Mouse (Mus musculus) hindbrain, embryonic 15.5 days (tissue): ENCODE measurements around the gene Tmem131l. TPM values are rescaled to one million over a fixed set of nuclear protein-coding genes. Genes with fewer than 3 reads are reported as not detected.

Experiments
- ATAC-seq: fragments of 200-750 bp; cut with Nextera tagmentation; 2 replicates; pipeline ENCODE4 v1.8.0; 2017; ENCODE audit warnings: low read depth, moderate number of reproducible peaks, moderate TSS enrichment; ENCODE audit not compliant: low FRiP score
- H3K27ac ChIP-seq: fragments of 300-500 bp; sonication (generic); replicated peaks from 2 replicates; pipeline ENCODE4 v1.5.1; 2015; ENCODE audit warnings: mild to moderate bottlenecking, inconsistent platforms
- H3K27me3 ChIP-seq: fragments of 300-500 bp; sonication (generic); 2 replicates; pipeline ENCODE4 v1.6.1; 2015; ENCODE audit warnings: control low read depth, inconsistent platforms
- H3K36me3 ChIP-seq: fragments of 300-500 bp; sonication (generic); 2 replicates; pipeline ENCODE4 v1.6.1; 2015; ENCODE audit warnings: control low read depth, inconsistent platforms
- H3K4me1 ChIP-seq: fragments of 300-500 bp; sonication (generic); replicated peaks from 2 replicates; pipeline ENCODE4 v1.6.1; 2015; ENCODE audit warnings: control low read depth, inconsistent platforms
- H3K4me2 ChIP-seq: fragments of 300-500 bp; sonication (generic); 2 replicates; pipeline ENCODE4 v1.6.1; 2015; ENCODE audit warnings: moderate library complexity, mild to moderate bottlenecking, inconsistent platforms
- H3K4me3 ChIP-seq: fragments of 300-500 bp; sonication (generic); 2 replicates; pipeline ENCODE4 v1.5.1; 2015; ENCODE audit warnings: mild to moderate bottlenecking, inconsistent platforms
- H3K9ac ChIP-seq: fragments of 300-500 bp; sonication (generic); 2 replicates; pipeline ENCODE4 v1.6.1; 2015; ENCODE audit warnings: inconsistent platforms
- H3K9me3 ChIP-seq: fragments of 300-500 bp; sonication (generic); 2 replicates; pipeline ENCODE4 v1.6.1; 2016; ENCODE audit warnings: control low read depth, inconsistent platforms
- WGBS: fragments of 180-500 bp; shearing (Covaris S2); methylation state at CpG from one replicate; pipeline ENCODE4 v1.1.7; 2015; 5-methylcytosine and 5-hydroxymethylcytosine counted together
- polyA plus RNA-seq: library from polyadenylated mRNA; unstranded; fragments of >200 nt; fragmentation: Nextera tagmentation; extraction: Ambion mirVana; gene quantifications from 2 replicates; pipeline ENCODE4 v1.2.1, GENCODE M21; 2015

The Tmem131l gene
- polyA plus RNA-seq, 1 experiment from 2014 or later = 46.6 TPM

DNA sequence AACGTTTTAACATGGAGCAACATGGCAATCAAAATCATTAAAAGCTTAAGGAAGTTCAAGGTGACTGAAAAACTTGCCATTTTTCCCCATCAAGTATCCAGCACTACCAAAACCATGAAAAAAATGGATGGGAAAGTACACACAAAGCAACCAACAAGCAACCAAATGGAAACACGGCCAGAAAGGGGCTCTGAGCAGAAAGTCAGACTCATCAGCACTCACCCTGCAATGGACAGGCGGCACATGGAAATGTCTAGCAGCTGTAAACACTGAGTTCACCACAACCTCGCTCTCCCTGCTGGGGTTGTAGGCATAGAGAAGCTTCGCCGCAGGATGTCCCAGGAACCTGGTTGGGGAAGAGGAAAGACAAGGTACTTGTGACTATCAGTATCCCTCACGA is 77.9 kb downstream of the Tmem131l start:
- Histone ChIP-seq H3K9ac (no peak overlapping the region), H3K4me3 (no peak overlapping the region), H3K4me1 (peaks cover 13% of the 10 kb centered on the region), H3K27me3 (no peaks in the 10 kb centered on the region), H3K27ac (no peak overlapping the region), H3K36me3 (peaks cover 23% of the 10 kb centered on the region), H3K9me3 (no peaks in the 10 kb centered on the region), H3K4me2 (no peak overlapping the region)
- no peak for ATAC-seq
- 92% methylated on average over 7 of the region's 7 CpGs for WGBS

DNA sequence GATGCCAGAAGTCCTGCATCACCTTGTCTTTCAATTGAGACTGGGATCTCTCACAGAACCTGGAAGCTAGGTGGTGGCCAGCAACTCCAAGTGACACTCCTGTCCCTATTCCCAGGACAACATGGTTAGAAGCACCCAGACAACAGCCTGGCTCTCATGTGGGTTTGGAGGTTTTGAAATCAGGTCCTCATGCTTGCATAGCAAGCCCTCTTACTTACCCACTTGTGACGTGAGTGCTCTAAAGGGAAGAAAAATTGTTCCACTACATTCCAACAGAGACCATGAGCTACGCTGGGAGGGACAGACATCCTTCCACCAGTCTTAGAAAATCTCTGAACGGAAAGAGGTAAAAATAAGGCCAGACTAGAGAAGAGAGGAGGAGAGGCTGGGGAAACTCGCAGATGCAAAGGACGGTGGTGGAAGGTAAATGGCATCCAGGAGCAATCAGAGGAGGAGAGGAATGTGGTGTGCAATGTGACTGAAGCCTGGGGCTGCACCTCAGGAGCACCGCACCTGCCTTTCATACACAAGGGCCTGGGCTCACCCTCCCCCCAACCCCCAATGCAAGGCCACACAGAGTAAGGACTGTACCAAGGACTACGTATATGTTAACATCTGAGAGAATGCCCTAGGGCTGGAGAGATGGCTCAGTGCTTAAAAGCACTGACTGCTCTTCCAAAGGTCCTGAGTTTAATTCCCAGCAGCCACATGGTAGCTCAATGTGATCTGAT is 80.9 kb downstream of the Tmem131l start:
- ATAC-seq = no peak
- Histone ChIP-seq H3K9ac (no peak overlapping the region), H3K4me3 (no peak overlapping the region), H3K4me2 (no peak overlapping the region), H3K9me3 (no peaks in the 10 kb centered on the region), H3K36me3 (peaks cover 28% of the 10 kb centered on the region), H3K27ac (no peak overlapping the region), H3K27me3 (no peaks in the 10 kb centered on the region), H3K4me1 (peaks cover 5% of the 10 kb centered on the region)
- WGBS = 92% methylated on average over 7 of the region's 7 CpGs

DNA sequence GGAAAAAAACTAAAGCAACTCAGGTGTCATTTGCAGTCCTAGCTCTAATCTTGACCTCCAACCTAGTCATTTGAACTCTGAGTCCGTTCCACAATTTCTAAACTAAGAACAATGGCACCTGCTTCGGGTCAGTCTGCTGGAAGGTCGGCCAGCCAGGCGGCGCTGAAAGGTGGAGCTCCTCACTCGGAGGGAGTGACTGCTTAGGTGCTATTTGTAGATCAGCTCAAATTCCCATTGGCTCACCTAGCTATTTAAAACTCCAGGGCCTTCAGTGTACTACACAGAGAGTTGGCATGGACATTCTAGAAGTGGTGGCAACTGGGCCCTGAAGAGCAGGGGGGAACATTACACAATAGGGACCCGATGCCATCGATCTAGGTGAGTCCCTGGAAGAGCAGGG is 86.1 kb downstream of the Tmem131l start:
- WGBS = 91% methylated on average over 8 of the region's 8 CpGs
- no peak for ATAC-seq

DNA sequence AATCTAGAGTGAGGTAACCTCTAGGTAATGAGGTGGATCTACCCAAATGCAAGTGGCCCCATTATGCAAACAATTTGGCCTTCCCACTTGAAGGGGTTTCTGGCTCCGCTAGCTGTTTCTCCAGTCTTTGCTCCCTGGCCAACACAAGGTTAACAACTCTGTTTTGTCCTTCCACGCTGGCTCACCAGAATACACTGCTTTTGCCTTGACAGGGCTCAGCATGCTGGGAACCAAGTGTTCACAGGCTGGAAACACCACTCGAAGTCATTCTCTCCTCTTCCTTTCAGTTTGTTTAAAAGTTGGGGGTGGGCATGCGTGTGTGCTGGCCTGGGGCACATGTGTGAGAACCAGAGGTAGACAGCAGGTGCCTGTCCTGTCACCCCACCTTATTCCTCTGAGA is 91.2 kb downstream of the Tmem131l start:
- Histone ChIP-seq H3K4me2 (no peak overlapping the region), H3K27ac (no peak overlapping the region), H3K9me3 (no peaks in the 10 kb centered on the region), H3K4me1 (no peaks in the 10 kb centered on the region), H3K27me3 (no peaks in the 10 kb centered on the region), H3K4me3 (no peak overlapping the region), H3K36me3 (no peaks in the 10 kb centered on the region), H3K9ac (no peak overlapping the region)
- WGBS = 60% methylated on average over 4 of the region's 4 CpGs
- no peak for ATAC-seq

More for the DNA sequence above, 86.1 kb downstream of the Tmem131l start:
- Histone ChIP-seq H3K27ac (no peak overlapping the region), H3K36me3 (peaks cover 18% of the 10 kb centered on the region), H3K27me3 (no peaks in the 10 kb centered on the region), H3K9ac (no peak overlapping the region), H3K4me2 (no peak overlapping the region), H3K9me3 (no peaks in the 10 kb centered on the region), H3K4me3 (no peak overlapping the region), H3K4me1 (no peaks in the 10 kb centered on the region)

DNA sequence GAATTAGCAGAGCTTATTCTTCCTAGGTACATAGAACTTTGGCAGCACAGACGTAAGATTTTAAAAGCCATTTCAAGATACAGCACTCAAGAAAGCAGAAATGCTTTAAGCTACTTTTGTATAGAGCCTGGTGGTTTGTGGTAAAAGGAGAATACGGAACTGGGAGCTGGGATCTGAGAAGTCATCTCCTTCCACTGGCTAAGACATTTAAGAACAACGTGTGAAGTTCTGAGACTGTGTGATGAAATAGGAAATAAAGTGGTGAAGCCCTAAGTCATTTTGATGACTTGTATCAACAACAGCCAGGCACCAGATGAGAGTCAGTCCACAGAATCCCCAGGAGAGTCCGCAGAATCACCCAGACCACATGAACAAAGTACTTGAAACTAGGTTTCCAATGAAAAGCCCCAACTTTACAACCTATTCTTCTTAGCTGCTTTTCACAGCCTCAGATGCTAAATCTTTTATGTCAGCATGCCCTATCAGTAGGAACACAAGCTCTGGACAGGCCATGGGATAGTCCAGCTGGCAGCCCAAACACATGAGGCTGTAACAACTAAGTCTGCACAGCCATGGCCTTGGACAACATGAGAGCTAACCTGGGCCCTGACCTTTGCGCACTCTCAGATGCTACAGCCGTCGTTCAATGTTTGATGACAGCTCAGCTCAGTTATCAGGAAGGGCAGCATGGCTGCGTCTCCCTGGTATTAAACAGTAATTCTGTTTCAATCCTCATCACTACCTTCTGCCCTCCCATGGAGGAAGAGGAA is 92.3 kb downstream of the Tmem131l start:
- no peak overlapping the region for H3K27ac ChIP-seq
- no peaks in the 10 kb centered on the region for H3K27me3 ChIP-seq
- H3K9me3 ChIP-seq = no peaks in the 10 kb centered on the region
- H3K4me1 ChIP-seq = no peaks in the 10 kb centered on the region
- no peak overlapping the region for H3K4me2 ChIP-seq
- WGBS = 80% methylated on average over 8 of the region's 8 CpGs
- no peaks in the 10 kb centered on the region for H3K36me3 ChIP-seq
- no peak for ATAC-seq
- no peak overlapping the region for H3K9ac ChIP-seq
- H3K4me3 ChIP-seq = no peak overlapping the region

DNA sequence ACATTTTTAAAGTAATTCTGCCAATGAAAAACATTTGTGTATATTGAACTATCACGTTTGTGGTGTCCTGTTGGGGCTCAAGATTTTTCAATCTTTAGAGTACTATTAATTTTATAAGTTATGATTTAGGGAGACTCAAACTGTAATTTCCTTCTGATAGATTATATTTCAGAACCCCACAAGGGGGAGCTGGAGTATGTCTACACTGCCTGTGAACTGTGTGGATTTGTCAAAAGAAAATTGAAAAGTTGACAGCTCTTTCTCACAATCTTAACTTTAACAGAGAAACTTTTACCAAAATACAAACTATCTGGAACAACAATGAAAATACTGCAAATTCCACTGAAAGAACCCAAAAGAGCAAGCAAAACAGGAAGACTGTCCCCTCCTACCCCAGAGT is 93.1 kb downstream of the Tmem131l start:
- H3K9me3 ChIP-seq = no peaks in the 10 kb centered on the region
- H3K9ac ChIP-seq = no peak overlapping the region
- no peaks in the 10 kb centered on the region for H3K36me3 ChIP-seq
- H3K27me3 ChIP-seq = no peaks in the 10 kb centered on the region
- H3K4me3 ChIP-seq = no peak overlapping the region
- 75% methylated on average over 1 of the region's 1 CpGs for WGBS
- ATAC-seq = no peak
- no peak overlapping the region for H3K27ac ChIP-seq
- no peak overlapping the region for H3K4me2 ChIP-seq
- H3K4me1 ChIP-seq = no peaks in the 10 kb centered on the region

DNA sequence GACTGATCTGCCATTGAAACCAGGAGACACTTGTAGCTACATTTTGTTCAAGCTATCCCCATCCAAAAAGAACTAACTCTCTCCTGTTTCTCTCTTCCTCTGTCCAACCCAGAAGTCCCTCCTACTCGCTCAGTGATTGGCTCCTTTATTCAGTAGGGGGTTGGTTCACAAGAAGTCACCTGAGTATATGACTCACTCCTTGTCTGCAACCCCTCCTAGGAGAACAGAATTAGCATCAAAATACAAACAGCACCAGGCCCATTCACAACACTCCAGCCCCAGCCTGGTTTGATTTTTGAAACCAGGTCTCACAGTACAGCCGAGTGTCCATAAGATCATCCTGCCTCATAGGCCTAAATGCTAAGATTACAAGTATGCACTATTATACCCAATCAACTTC is 96.3 kb downstream of the Tmem131l start:
- Histone ChIP-seq H3K4me1 (no peaks in the 10 kb centered on the region), H3K27me3 (no peaks in the 10 kb centered on the region), H3K4me2 (no peak overlapping the region), H3K9ac (no peak overlapping the region), H3K36me3 (no peaks in the 10 kb centered on the region), H3K27ac (no peak overlapping the region), H3K9me3 (no peaks in the 10 kb centered on the region), H3K4me3 (no peak overlapping the region)
- no peak for ATAC-seq
- WGBS = 80% methylated on average over 2 of the region's 2 CpGs

DNA sequence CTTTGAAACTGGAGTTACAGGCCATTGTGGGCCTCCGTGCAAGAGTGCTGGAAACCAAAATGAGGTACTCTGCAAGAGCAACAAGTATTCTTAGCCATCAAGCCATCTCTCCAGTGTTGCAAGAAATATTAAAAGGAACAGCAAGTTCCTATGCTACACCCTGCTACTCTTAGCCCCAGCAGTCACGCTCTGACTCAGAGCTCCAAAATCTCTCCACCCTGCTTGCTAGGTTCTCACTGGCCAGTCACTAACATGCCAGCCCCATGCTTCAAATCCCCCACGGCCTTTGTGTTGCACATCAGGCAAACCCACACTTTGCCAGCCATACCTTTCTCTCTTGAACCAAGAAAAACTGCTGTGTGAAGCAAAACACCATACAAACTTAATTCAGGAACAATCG is 96.8 kb downstream of the Tmem131l start:
- Histone ChIP-seq H3K27me3 (no peaks in the 10 kb centered on the region), H3K4me1 (no peaks in the 10 kb centered on the region), H3K4me2 (no peak overlapping the region), H3K36me3 (peaks cover under 1% of the 10 kb centered on the region; the same call in 1 of the 2 replicates), H3K9me3 (no peaks in the 10 kb centered on the region), H3K27ac (no peak overlapping the region), H3K4me3 (no peak overlapping the region), H3K9ac (no peak overlapping the region)
- no peak for ATAC-seq
- WGBS = 94% methylated on average over 4 of the region's 4 CpGs

DNA sequence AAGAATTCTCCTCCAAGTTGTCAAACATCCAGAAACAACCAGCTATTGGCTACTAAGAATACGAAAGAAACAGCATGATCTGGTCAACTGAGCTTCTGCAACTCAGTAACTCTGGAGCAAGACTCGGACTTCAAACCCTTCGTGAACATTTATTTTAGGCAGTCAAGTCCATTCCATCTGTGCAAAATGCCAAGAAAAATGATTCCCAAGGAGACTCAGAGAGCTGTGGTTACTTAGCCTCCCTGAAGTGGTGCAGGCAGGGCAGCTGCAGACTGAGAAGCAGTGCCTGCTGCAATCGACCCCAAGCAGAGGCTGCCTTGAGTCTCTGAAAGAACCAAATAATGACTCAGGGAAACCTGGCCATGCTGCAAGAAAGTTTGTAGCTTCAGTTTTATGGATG is 98.1 kb downstream of the Tmem131l start:
- no peak for ATAC-seq
- Histone ChIP-seq H3K9ac (no peak overlapping the region), H3K36me3 (peaks cover 4% of the 10 kb centered on the region), H3K4me1 (no peaks in the 10 kb centered on the region), H3K4me3 (no peak overlapping the region), H3K9me3 (no peaks in the 10 kb centered on the region), H3K4me2 (no peak overlapping the region), H3K27me3 (no peaks in the 10 kb centered on the region), H3K27ac (no peak overlapping the region)
- WGBS = 83% methylated on average over 4 of the region's 4 CpGs

DNA sequence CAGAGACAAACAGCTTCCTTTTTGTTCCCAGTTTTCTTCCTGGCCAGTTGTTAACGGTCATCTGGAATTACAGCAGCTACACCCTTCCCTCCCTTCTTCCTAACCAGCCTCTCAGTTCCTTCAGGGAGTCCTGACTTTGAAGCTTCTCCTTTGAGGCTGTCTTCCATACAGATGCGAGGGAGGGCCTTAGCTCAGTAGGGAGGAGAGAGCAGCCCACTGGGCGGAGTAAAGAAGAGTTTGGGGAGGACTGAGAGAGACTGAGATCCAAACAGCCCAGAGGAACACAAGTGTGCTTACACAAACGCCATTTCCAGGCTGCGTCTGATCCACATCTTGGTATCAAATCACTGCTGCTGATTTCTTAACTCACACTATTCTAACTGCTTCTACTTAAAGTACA is 101.1 kb downstream of the Tmem131l start:
- Histone ChIP-seq H3K27me3 (no peaks in the 10 kb centered on the region), H3K4me2 (no peak overlapping the region), H3K4me1 (no peaks in the 10 kb centered on the region), H3K9me3 (no peaks in the 10 kb centered on the region), H3K9ac (no peak overlapping the region), H3K36me3 (peaks cover 9% of the 10 kb centered on the region), H3K4me3 (no peak overlapping the region), H3K27ac (no peak overlapping the region)
- no peak for ATAC-seq
- WGBS = 40% methylated on average over 5 of the region's 5 CpGs

DNA sequence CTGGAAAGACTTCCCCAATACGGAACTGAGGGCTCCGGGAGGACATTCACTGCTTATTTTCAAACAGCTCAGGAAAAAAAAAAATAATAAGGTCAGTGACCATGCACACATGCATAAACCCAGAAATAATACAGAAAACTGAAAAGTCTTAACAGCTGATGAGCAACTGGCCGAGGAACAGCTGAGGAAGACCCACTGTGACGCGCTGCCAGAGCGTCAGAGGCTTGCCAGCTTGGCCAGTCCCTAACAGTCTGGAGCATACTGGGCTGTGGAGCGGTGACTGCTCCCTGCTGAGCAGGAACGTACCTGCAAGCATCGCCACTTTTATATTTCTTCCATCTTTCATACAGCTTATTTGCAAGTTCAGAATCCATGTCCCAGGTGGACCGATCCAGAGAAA is 105.5 kb downstream of the Tmem131l start:
- Histone ChIP-seq H3K9ac (no peak overlapping the region), H3K4me2 (no peak overlapping the region), H3K4me1 (no peaks in the 10 kb centered on the region), H3K36me3 (peaks cover 43% of the 10 kb centered on the region), H3K4me3 (no peak overlapping the region), H3K9me3 (no peaks in the 10 kb centered on the region), H3K27me3 (no peaks in the 10 kb centered on the region), H3K27ac (no peak overlapping the region)
- no peak for ATAC-seq
- WGBS = 87% methylated on average over 10 of the region's 10 CpGs

DNA sequence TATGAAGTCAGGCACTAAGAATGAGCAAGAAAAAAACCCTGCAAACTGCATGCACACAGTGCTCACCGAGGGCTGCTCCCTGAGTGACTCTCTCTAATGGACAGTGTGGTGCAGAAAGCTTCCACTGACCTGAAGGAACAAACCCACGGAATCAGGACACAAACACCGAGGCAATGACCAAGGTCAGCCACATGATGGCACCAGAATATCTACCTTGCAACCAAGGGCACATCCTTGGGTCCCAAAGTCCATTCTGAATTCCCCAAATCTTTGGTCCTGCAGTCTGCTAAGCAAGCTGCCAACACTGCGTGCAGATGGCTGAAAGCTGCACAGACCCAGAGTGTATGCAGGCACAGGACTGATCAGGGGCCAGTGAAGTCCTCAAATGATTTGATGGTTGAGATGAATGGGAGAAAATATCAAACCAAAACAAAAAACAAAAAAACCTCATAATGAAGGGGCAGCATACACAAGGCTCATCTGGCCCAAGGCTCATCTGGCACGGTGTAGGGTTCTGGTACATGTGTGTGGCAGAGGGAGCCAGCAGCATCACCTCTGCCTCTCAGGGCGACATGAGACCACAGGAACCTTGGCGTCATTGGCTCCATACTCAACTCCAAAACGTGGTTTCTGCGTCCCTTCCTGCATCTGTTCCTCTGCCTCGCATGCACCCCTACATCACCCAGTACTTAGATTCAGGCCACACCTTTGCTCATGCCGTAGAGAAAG is 124.0 kb downstream of the Tmem131l start:
- Histone ChIP-seq H3K9me3 (no peaks in the 10 kb centered on the region), H3K9ac (no peak overlapping the region), H3K27me3 (no peaks in the 10 kb centered on the region), H3K36me3 (peaks cover 39% of the 10 kb centered on the region), H3K4me3 (no peak overlapping the region), H3K27ac (no peak overlapping the region), H3K4me1 (no peaks in the 10 kb centered on the region), H3K4me2 (no peak overlapping the region)
- ATAC-seq = 0 out of 2 replicates have a peak, but pooled peaks have one; percentile 40
- 75% methylated on average over 11 of the region's 11 CpGs for whole genome bisulfite sequencing
